Mouse (Mus musculus) liver, embryonic 13.5 days (tissue): ENCODE measurements around the gene Nrxn2. TPM values are rescaled to one million over a fixed set of nuclear protein-coding genes. Genes with fewer than 3 reads are reported as not detected.

ENCODE experiments used
- ATAC-seq: fragments of 200-750 bp; cut with Nextera tagmentation; 2 replicates; pipeline ENCODE4 v1.8.0; 2017; ENCODE audit warnings: low read depth, mild to moderate bottlenecking, moderate number of reproducible peaks, moderate library complexity
- DNase-seq: peaks from one replicate; pipeline ENCODE4 v3.0.0; 2022
- H3K27ac ChIP-seq: fragments of 300-500 bp; sonication (generic); 2 replicates; pipeline ENCODE4 v1.5.1; 2015; ENCODE audit warnings: moderate library complexity, mild to moderate bottlenecking, inconsistent platforms
- H3K27me3 ChIP-seq: fragments of 300-500 bp; sonication (generic); 2 replicates; pipeline ENCODE4 v1.6.1; 2015; ENCODE audit warnings: mild to moderate bottlenecking, inconsistent platforms
- H3K36me3 ChIP-seq: fragments of 300-500 bp; sonication (generic); 2 replicates; pipeline ENCODE4 v1.6.1; 2015; ENCODE audit warnings: mild to moderate bottlenecking, inconsistent platforms
- H3K4me1 ChIP-seq: fragments of 300-500 bp; sonication (generic); replicated peaks from 2 replicates; pipeline ENCODE4 v1.6.1; 2015; ENCODE audit warnings: inconsistent platforms
- H3K4me2 ChIP-seq: fragments of 300-500 bp; sonication (generic); 2 replicates; pipeline ENCODE4 v1.6.1; 2015; ENCODE audit warnings: inconsistent platforms, mild to moderate bottlenecking, moderate library complexity
- H3K4me3 ChIP-seq: fragments of 300-500 bp; sonication (generic); replicated peaks from 2 replicates; pipeline ENCODE4 v1.5.1; 2015; ENCODE audit warnings: mild to moderate bottlenecking, inconsistent platforms
- H3K9ac ChIP-seq: fragments of 300-500 bp; sonication (generic); 2 replicates; pipeline ENCODE4 v1.6.1; 2015; ENCODE audit warnings: mild to moderate bottlenecking, inconsistent platforms
- H3K9me3 ChIP-seq: fragments of 300-500 bp; sonication (generic); replicated peaks from 2 replicates; pipeline ENCODE4 v1.6.1; 2016; ENCODE audit warnings: inconsistent platforms
- WGBS: fragments of 180-500 bp; shearing (Covaris S2); methylation state at CpG from one replicate; pipeline ENCODE4 v1.1.7; 2015; ENCODE audit not compliant: insufficient replicate concordance; 5-methylcytosine and 5-hydroxymethylcytosine counted together
- polyA plus RNA-seq: library from polyadenylated mRNA; unstranded; fragments of >200 nt; fragmentation: Nextera tagmentation; extraction: Ambion mirVana; gene quantifications from 2 replicates; pipeline ENCODE4 v1.2.1, GENCODE M21; 2015

Gene Nrxn2
- polyA plus RNA-seq, 1 experiment from 2014 or later, result 0.54 TPM

DNA sequence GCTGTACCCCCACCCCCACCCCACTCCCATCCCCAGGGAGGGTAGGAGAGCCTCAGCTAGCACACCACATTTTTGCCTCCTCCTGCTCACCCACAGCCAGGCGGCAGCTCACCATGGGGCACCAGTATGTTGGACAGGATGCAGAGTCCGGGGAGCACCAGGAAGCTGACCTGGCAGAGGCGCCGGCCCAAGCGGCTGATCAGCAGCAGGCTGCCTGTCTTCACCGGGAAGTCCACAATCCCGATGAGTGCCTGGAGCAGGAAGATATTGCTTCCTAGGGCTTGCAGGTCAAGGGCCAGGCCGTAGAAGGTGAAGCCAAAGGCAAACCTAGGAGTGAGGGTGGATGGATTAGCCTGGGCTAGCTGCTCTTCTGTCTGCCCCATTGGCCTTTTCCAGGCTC is 119.0 kb downstream of the Nrxn2 start:
- peaks cover 39% of the 10 kb centered on the region for H3K27me3 ChIP-seq
- ATAC-seq, result no peak

DNA sequence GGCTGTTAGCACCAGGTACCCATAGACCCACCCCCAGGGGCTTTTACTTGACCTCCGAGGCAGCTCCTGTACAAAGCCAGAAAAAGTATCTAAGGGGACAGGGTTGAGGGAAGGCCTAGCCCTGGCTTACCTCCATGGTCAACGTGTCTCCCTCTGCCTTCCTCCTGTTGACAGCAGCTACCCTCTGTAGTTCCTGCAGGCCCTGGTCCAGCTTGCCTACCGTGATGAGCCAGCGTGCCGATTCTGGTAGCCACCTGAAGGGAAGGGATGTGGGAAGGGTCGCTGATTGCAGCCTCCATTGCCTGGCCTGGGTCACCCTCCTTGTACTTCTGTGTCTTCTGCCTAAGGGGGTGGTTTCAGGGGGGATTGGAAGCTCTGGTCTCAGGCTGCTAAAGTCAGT is 120.0 kb downstream of the Nrxn2 start:
- no peak for ATAC-seq
- H3K27ac ChIP-seq, result no peak overlapping the region
- DNase-seq, result no peak
- peaks cover 28% of the 10 kb centered on the region for H3K27me3 ChIP-seq
- WGBS, result 66% methylated on average over 6 of the region's 6 CpGs
- H3K4me1 ChIP-seq, result no peaks in the 10 kb centered on the region
- H3K9ac ChIP-seq, result no peak overlapping the region
- H3K4me3 ChIP-seq, result no peak overlapping the region
- H3K4me2 ChIP-seq, result no peak overlapping the region
- no peaks in the 10 kb centered on the region for H3K9me3 ChIP-seq
- H3K36me3 ChIP-seq, result no peaks in the 10 kb centered on the region

More for the DNA sequence above, 119.0 kb downstream of the Nrxn2 start:
- no peak for DNase-seq
- WGBS, result 52% methylated on average over 8 of the region's 8 CpGs
- H3K4me2 ChIP-seq, result no peak overlapping the region
- H3K9ac ChIP-seq, result no peak overlapping the region
- no peak overlapping the region for H3K4me3 ChIP-seq
- H3K4me1 ChIP-seq, result no peaks in the 10 kb centered on the region
- no peak overlapping the region for H3K27ac ChIP-seq
- H3K36me3 ChIP-seq, result no peaks in the 10 kb centered on the region
- H3K9me3 ChIP-seq, result no peaks in the 10 kb centered on the region

DNA sequence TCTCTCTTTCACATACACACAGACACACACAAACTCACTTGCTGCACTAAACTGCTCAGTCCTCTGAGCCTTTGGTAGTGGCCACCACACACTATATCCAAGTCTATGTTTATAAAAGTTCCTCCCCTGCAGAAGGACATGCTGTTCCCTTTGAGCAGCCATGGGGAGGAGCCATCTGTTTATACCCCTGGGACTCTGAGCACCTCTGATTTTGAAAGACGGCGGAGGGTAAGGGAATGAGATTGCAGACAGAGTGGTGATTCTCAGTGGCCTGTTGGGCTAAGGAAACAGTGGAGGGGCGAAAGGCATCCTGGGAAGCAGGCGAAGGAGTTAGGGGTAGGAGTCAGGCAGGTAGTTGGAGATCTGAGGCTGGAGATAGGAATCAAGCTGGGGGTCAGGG is 121.1 kb downstream of the Nrxn2 start:
- DNase-seq, result no peak
- Histone ChIP-seq H3K4me1 (no peaks in the 10 kb centered on the region), H3K27me3 (peaks cover 18% of the 10 kb centered on the region; the same call in 1 of the 2 replicates), H3K4me3 (no peak overlapping the region), H3K27ac (no peak overlapping the region), H3K36me3 (no peaks in the 10 kb centered on the region), H3K4me2 (no peak overlapping the region), H3K9me3 (no peaks in the 10 kb centered on the region), H3K9ac (no peak overlapping the region)
- 66% methylated on average over 4 of the region's 4 CpGs for WGBS
- ATAC-seq, result no peak

DNA sequence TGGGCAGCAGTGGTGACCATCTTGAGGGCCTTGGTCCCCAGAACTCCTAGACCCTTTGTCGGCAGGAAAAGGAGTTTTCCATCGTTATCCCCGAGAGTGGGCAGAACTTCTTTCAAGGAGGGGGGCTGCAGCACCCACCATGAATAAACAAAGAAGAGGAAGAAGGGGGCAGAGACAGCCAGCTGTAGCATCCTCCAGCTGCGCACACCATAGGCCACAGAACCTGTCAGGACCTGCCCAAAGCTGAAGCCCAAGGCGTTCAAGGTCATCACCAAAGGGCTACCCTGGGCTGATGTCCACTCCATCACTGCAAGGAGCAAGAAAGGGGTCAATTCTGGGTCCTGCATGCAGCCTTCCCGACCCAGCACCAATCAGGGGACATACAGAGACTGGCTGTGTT is 121.7 kb downstream of the Nrxn2 start:
- Histone ChIP-seq H3K36me3 (no peaks in the 10 kb centered on the region), H3K27me3 (peaks cover 12% of the 10 kb centered on the region; the same call in 1 of the 2 replicates), H3K9me3 (no peaks in the 10 kb centered on the region), H3K4me3 (no peak overlapping the region), H3K9ac (no peak overlapping the region), H3K27ac (no peak overlapping the region), H3K4me2 (no peak overlapping the region), H3K4me1 (no peaks in the 10 kb centered on the region)
- WGBS, result 57% methylated on average over 6 of the region's 6 CpGs
- ATAC-seq (no peak), DNase-seq (no peak)

DNA sequence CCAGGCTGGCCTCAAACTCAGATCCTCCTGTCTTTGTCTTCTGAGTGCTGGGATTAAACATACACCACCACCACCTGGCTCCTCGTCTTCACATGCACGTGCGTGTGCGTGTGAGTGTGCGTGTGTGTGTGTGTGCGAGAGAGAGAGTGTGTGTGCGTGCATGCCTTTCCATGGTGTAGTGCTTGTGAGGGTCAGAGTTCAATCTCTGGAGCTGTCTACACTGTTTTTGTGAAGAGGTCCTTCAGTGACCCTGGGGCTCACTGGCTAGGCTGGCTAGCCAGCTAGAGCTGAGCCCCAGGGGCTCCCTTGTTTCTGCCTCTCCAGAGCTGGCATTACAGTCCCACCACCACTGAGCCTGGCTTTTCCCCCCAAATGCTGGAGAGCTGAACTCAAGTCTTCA is 123.0 kb downstream of the Nrxn2 start:
- H3K9me3 ChIP-seq, result no peaks in the 10 kb centered on the region
- 84% methylated on average over 7 of the region's 7 CpGs for WGBS

DNA sequence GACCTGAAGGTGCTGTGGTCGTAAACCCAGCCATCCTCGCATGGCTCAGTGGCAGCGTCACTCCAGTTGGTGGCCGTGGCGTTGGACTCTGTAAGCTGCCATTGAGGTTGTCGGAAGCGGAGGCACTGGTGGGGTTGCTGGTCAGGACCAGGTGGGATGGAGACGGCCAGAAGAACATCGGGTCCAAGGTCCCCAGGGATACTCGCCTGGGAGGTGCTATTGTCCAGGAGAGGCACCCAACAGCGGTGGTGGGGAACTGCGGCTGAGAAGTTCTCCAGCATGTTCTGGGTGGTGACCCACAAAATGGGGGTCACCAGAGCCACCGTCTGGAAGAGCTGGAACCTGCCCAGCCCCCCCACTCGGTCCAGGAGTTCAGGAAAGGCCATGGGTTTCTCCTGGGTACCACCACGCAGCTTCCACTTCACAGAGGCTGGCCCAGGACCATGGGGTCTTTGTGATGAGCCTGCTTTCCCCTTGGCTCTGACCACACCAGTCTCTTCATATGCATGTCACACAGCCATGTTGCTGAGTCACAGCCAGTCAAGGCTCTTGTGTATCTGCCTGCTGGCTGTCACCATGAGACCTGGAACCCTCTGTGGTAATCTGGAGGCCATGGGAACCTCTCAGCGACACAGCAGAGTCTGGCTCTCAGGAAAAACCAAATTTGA is 124.0 kb downstream of the Nrxn2 start, which contains the start of gene Slc22a12:
Gene Slc22a12 (minus strand): TSS at position 666 of the 668 bp plus-strand sequence.
- no peaks in the 10 kb centered on the region for H3K36me3 ChIP-seq
- H3K4me1 ChIP-seq, result no peaks in the 10 kb centered on the region
- no peak within 1 kb of the TSS for H3K4me3 ChIP-seq
- H3K4me2 ChIP-seq, result no peak within 1 kb of the TSS
- H3K27me3 ChIP-seq, result 0 out of 2 replicates have a peak, but pooled peaks cover 6% of the 10 kb centered on the region
- no peak for DNase-seq
- no peak for ATAC-seq
- WGBS, result 73% methylated on average over 16 of the region's 16 CpGs
- H3K9ac ChIP-seq, result no peak within 1 kb of the TSS
- H3K27ac ChIP-seq, result no peak within 1 kb of the TSS
- no peaks in the 10 kb centered on the region for H3K9me3 ChIP-seq

More for the DNA sequence above, 123.0 kb downstream of the Nrxn2 start:
- DNase-seq (no peak), ATAC-seq (no peak)
- H3K4me1 ChIP-seq, result no peaks in the 10 kb centered on the region
- H3K4me3 ChIP-seq, result no peak overlapping the region
- H3K36me3 ChIP-seq, result no peaks in the 10 kb centered on the region
- H3K27me3 ChIP-seq, result 0 out of 2 replicates have a peak, but pooled peaks cover 8% of the 10 kb centered on the region
- H3K9ac ChIP-seq, result no peak overlapping the region
- H3K4me2 ChIP-seq, result no peak overlapping the region
- no peak overlapping the region for H3K27ac ChIP-seq

DNA sequence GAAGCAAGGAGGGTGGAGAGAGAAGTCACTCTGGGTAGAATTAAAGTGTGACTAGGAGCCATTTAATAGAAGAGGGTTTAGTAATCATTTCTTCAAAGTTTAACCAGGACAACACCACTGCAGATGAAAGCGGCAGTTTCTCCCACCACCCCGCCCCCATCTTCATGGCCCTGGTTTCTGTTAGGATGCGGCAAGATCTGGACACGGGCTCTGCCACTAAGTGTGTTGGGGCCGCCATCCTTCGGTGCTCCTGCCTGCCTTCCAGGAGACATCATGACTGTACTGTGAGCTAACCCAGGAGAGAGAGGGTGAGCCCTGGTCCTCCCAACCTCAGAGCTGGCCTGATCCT is 124.5 kb downstream of the Nrxn2 start:
- Histone ChIP-seq H3K4me1 (no peaks in the 10 kb centered on the region), H3K27ac (no peak overlapping the region), H3K36me3 (no peaks in the 10 kb centered on the region), H3K9me3 (no peaks in the 10 kb centered on the region), H3K4me2 (no peak overlapping the region), H3K4me3 (no peak overlapping the region), H3K27me3 (0 out of 2 replicates have a peak, but pooled peaks cover 6% of the 10 kb centered on the region), H3K9ac (no peak overlapping the region)
- ATAC-seq, result no peak
- 78% methylated on average over 6 of the region's 6 CpGs for WGBS
- DNase-seq, result no peak

DNA sequence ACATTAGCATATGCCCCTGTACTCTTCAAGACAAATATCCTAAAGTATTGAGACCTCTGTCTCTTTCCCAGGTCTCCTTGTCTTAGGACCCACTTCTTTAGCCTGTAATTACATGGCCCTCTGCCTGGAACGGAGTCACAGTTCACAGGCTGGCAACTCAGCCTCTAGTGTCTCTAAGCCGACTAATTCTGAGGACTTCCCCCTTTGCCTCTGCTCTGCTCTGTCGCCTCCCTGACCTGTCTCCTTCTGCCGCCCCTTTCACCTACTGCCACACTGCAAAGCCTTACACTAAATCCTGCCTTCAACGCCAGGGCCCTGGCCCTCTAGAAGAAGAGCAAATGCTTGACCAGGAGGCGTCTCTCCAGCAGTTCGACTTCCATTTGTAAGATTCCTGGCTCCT is 125.0 kb downstream of the Nrxn2 start:
- Histone ChIP-seq H3K9ac (no peak overlapping the region), H3K27ac (no peak overlapping the region), H3K4me1 (no peaks in the 10 kb centered on the region), H3K36me3 (no peaks in the 10 kb centered on the region), H3K4me2 (no peak overlapping the region), H3K4me3 (no peak overlapping the region), H3K9me3 (no peaks in the 10 kb centered on the region), H3K27me3 (0 out of 2 replicates have a peak, but pooled peaks cover 6% of the 10 kb centered on the region)
- ATAC-seq (no peak), DNase-seq (no peak)
- 35% methylated on average over 7 of the region's 7 CpGs for WGBS

DNA sequence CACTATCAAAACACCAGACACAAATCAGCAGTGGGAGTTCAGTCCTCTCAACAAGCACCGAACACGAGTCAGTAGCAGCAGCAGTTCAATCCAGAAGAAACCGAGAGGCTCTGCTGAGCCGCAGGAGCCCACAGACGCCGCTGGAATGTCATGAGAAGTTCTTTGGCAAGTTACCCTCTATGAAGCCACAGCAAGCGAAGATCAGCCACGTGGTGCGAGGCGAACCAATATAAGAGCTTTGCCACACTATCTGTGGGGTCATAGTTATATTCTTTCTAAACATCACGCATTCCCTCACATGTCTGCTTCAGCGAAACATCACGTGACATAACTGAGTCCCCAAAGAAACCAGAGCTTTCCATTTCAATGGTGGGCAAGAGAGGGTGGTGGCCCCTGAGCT is 126.2 kb downstream of the Nrxn2 start:
- Histone ChIP-seq H3K9ac (no peak overlapping the region), H3K9me3 (no peaks in the 10 kb centered on the region), H3K4me1 (no peaks in the 10 kb centered on the region), H3K4me2 (no peak overlapping the region), H3K27me3 (0 out of 2 replicates have a peak, but pooled peaks cover 6% of the 10 kb centered on the region), H3K36me3 (no peaks in the 10 kb centered on the region), H3K4me3 (no peak overlapping the region), H3K27ac (no peak overlapping the region)
- 77% methylated on average over 13 of the region's 13 CpGs for WGBS
- DNase-seq (no peak), ATAC-seq (no peak)

DNA sequence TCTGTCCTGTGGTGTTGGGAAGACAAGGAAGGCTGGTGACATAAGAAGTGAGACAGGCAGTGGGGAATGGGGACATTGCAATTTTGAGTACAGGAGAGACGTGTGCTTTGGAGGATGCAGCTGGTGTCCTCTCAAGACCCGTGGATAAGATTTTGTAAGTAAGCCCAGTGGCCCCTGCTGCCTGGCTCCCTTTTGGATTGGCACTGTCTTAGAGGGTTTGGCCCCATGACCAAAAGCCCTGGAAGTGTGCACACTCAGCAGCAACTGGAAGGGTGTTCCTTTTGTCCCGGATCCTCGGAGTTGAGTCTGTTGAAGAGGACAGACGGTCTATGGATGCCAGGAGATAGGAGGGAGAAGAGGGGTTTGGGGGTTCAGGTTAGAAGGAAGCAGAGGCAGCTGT is 127.0 kb downstream of the Nrxn2 start:
- no peak overlapping the region for H3K4me3 ChIP-seq
- no peak overlapping the region for H3K4me2 ChIP-seq
- no peaks in the 10 kb centered on the region for H3K27me3 ChIP-seq
- H3K4me1 ChIP-seq, result no peaks in the 10 kb centered on the region
- DNase-seq (no peak), ATAC-seq (no peak)
- no peak overlapping the region for H3K27ac ChIP-seq
- H3K9ac ChIP-seq, result no peak overlapping the region
- H3K9me3 ChIP-seq, result no peaks in the 10 kb centered on the region
- no peaks in the 10 kb centered on the region for H3K36me3 ChIP-seq
- 72% methylated on average over 5 of the region's 5 CpGs for WGBS

DNA sequence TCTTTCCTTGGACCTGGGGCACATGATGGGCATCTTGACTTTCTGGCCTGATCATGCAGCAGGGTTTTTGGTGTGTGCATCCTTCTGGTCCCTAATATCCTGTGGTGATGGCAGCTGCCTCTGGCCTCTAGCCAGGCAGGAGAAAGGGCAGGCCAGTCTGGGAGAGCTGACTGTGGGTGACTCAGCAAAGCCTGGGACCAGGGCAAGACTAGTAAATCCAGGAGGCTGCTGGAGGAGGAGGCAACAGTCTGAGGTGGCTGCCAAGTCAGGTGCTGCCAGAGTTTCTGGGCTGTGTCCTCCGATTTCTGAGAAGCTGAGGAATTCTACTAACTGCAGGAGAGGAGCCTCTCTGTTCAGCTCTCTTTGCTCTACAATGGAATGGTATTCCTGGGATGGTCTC is 127.6 kb downstream of the Nrxn2 start:
- ATAC-seq (no peak), DNase-seq (no peak)
- WGBS, result 28% methylated on average over 1 of the region's 1 CpGs
- Histone ChIP-seq H3K4me3 (no peak overlapping the region), H3K4me2 (no peak overlapping the region), H3K27me3 (no peaks in the 10 kb centered on the region), H3K9me3 (no peaks in the 10 kb centered on the region), H3K36me3 (no peaks in the 10 kb centered on the region), H3K27ac (no peak overlapping the region), H3K4me1 (no peaks in the 10 kb centered on the region), H3K9ac (no peak overlapping the region)

DNA sequence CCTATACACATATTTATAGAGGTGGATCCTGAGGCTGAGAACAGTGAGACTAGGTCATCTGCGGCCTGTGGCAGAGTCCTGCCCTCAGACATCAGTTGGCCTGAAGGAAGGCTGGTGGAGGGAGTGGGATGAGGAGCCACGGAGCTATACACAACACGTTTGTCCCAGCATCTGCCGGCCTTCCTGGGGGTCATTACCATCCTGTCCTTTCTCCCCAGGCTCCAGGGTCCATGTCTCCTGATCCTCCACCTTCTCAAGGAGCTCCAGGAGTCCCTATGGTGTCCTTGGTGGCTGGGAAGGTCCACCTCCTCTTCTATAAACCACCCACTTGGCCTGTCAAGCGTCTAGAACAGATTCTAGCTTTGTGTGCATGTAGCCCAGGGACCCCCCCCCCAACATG is 129.3 kb downstream of the Nrxn2 start:
- 58% methylated on average over 5 of the region's 5 CpGs for WGBS
- ATAC-seq, result no peak

More for the DNA sequence above, 129.3 kb downstream of the Nrxn2 start:
- no peak for DNase-seq
- Histone ChIP-seq H3K9ac (no peak overlapping the region), H3K4me3 (no peak overlapping the region), H3K4me2 (no peak overlapping the region), H3K36me3 (no peaks in the 10 kb centered on the region), H3K4me1 (no peaks in the 10 kb centered on the region), H3K27ac (no peak overlapping the region), H3K27me3 (no peaks in the 10 kb centered on the region), H3K9me3 (no peaks in the 10 kb centered on the region)
